Mouse (Mus musculus) CD4-positive, CD25-positive, alpha-beta regulatory T cell, adult 9 weeks (primary cell): ENCODE results near the gene Paqr6. TPM values are rescaled to one million over a fixed set of nuclear protein-coding genes. Genes with fewer than 3 reads are reported as not detected.

Experiments used
- polyA plus RNA-seq: library from polyadenylated mRNA; unstranded; fragments of 100-300 nt; shearing (Covaris generic); gene quantifications from one replicate; pipeline ENCODE4 v1.2.1, GENCODE M21; 2017

Paqr6 gene
- polyA plus RNA-seq = not detected

GRCm38 (mm10) chr3:88364337-88364736, at the start of gene Paqr6:
Paqr6 (plus strand) TSS chr3:88364584.

GRCm38 (mm10) chr3:88324951-88325405, 39.4 kb upstream of the Paqr6 start, which contains the start of gene Glmp:
Glmp (plus strand) TSS chr3:88325023.

GRCm38 (mm10) chr3:88336058-88337013, 28.0 kb upstream of the Paqr6 start, which contains the start of the genes Tmem79 and Smg5:
Tmem79 (minus strand) TSS chr3:88336148.
Smg5 (plus strand) TSS chr3:88336260.

GRCm38 (mm10) chr3:88372643-88373042, 8.3 kb downstream of the Paqr6 start, which contains the start of gene Bglap3:
Bglap3 (minus strand) TSS chr3:88372743.

GRCm38 (mm10) chr3:88378599-88378998, 14.2 kb downstream of the Paqr6 start, which contains the start of gene Bglap2:
Bglap2 (minus strand) TSS chr3:88378699.

GRCm38 (mm10) chr3:88384364-88384763, 20.0 kb downstream of the Paqr6 start, which contains the start of gene Bglap:
Bglap (minus strand) TSS chr3:88384464.

GRCm38 (mm10) chr3:88409741-88410644, 45.6 kb downstream of the Paqr6 start, which contains the start of gene Pmf1:
Pmf1 (minus strand) TSS chr3:88410331.

Other genes starting within 250 kb of the Paqr6 start
- gene Mef2d, start 222.2 kb upstream of the Paqr6 start, polyA plus RNA-seq = 22.5 TPM
- not detected for gene Rhbg, start 109.9 kb upstream of the Paqr6 start, polyA plus RNA-seq
- not detected for gene Gm38392, start 77.4 kb upstream of the Paqr6 start, polyA plus RNA-seq
- gene Tsacc, start 67.6 kb upstream of the Paqr6 start, polyA plus RNA-seq = 13.7 TPM
- gene Cct3, start 67.5 kb upstream of the Paqr6 start, polyA plus RNA-seq = 344 TPM
- 385 TPM for gene Glmp, start 39.6 kb upstream of the Paqr6 start, polyA plus RNA-seq
- 1.4 TPM for gene Tmem79, start 28.4 kb upstream of the Paqr6 start, polyA plus RNA-seq
- 47.8 TPM for gene Smg5, start 28.3 kb upstream of the Paqr6 start, polyA plus RNA-seq
- not detected for gene Bglap3, start 8.2 kb downstream of the Paqr6 start, polyA plus RNA-seq
- not detected for gene Bglap2, start 14.1 kb downstream of the Paqr6 start, polyA plus RNA-seq
- not detected for gene Bglap, start 19.9 kb downstream of the Paqr6 start, polyA plus RNA-seq
- 44.0 TPM for gene Pmf1, start 45.7 kb downstream of the Paqr6 start, polyA plus RNA-seq
- 25.6 TPM for gene Slc25a44, start 60.6 kb downstream of the Paqr6 start, polyA plus RNA-seq
- gene Sema4a, start 96.6 kb downstream of the Paqr6 start, polyA plus RNA-seq = 80.1 TPM
- gene Lmna, start 145.4 kb downstream of the Paqr6 start, polyA plus RNA-seq = 9.1 TPM
- gene Mex3a, start 167.8 kb downstream of the Paqr6 start, polyA plus RNA-seq = 0.32 TPM
- not detected for gene Rab25, start 183.7 kb downstream of the Paqr6 start, polyA plus RNA-seq
- gene Lamtor2, start 188.5 kb downstream of the Paqr6 start, polyA plus RNA-seq = 227 TPM
- gene Ubqln4, start 189.2 kb downstream of the Paqr6 start, polyA plus RNA-seq = 52.5 TPM
- gene Ssr2, start 211.3 kb downstream of the Paqr6 start, polyA plus RNA-seq = 146 TPM
- 139 TPM for gene Arhgef2, start 241.4 kb downstream of the Paqr6 start, polyA plus RNA-seq